Mouse (Mus musculus) lung, postnatal 0 days (tissue): Measurements from ENCODE around the gene Rbbp7. TPM values are rescaled to one million over a fixed set of nuclear protein-coding genes. Genes with fewer than 3 reads are reported as not detected.
A peak's percentile ranks its signal among the peaks of the same experiment; 100 is the strongest.

Experiments
- ATAC-seq: fragments of 200-750 bp; cut with Nextera tagmentation; 2 replicates; pipeline ENCODE4 v1.8.0; 2017; ENCODE audit warnings: moderate library complexity
- DNase-seq: peaks from one replicate; pipeline ENCODE4 v3.0.0-alpha.2; 2016; ENCODE audit warnings: low spot score
- H3K27ac ChIP-seq: fragments of 300-500 bp; sonication (generic); 2 replicates; pipeline ENCODE4 v1.5.1; 2014; ENCODE audit warnings: antibody characterized with exemption, mild to moderate bottlenecking, low read length, mixed read lengths
- H3K27me3 ChIP-seq: fragments of 300-500 bp; sonication (generic); replicated peaks from 2 replicates; pipeline ENCODE4 v1.6.1; 2014; ENCODE audit warnings: low read length, mixed read lengths; ENCODE audit not compliant: insufficient read depth
- H3K36me3 ChIP-seq: fragments of 300-500 bp; sonication (generic); 2 replicates; pipeline ENCODE4 v1.6.1; 2014; ENCODE audit warnings: low read length, mixed read lengths; ENCODE audit not compliant: insufficient read depth
- H3K4me1 ChIP-seq: fragments of 300-500 bp; sonication (generic); 2 replicates; pipeline ENCODE4 v1.6.1; 2014; ENCODE audit warnings: antibody characterized with exemption, low read depth, low read length, mixed read lengths; ENCODE audit not compliant: insufficient read depth
- H3K4me2 ChIP-seq: fragments of 300-500 bp; sonication (generic); replicated peaks from 2 replicates; pipeline ENCODE4 v1.6.1; 2014; ENCODE audit warnings: low read depth, mild to moderate bottlenecking, low read length, moderate library complexity, mixed read lengths
- H3K4me3 ChIP-seq: fragments of 300-500 bp; sonication (generic); 2 replicates; pipeline ENCODE4 v1.5.1; 2014; ENCODE audit warnings: low read depth, low read length
- H3K9ac ChIP-seq: fragments of 300-500 bp; sonication (generic); replicated peaks from 2 replicates; pipeline ENCODE4 v1.6.1; 2014; ENCODE audit warnings: low read depth, mild to moderate bottlenecking
- H3K9me3 ChIP-seq: fragments of 300-500 bp; sonication (generic); 2 replicates; pipeline ENCODE4 v1.6.1; 2016; ENCODE audit warnings: low read length, mixed read lengths
- CTCF ChIP-seq: IDR thresholded peaks from 2 replicates; pipeline ENCODE4 v1.5.1; 2016; ENCODE audit warnings: antibody characterized with exemption, mild to moderate bottlenecking
- EP300 ChIP-seq: IDR thresholded peaks from 2 replicates; pipeline ENCODE4 v1.6.1; 2016; ENCODE audit warnings: antibody characterized with exemption, mild to moderate bottlenecking, control low read depth
- WGBS: fragments of 180-500 bp; shearing (Covaris S2); extraction: QIAGEN DNeasy Blood & Tissue Kit; methylation state at CpG from one replicate; pipeline ENCODE4 v1.1.7; 2014; 5-methylcytosine and 5-hydroxymethylcytosine counted together
- polyA plus RNA-seq: library from polyadenylated mRNA; unstranded; fragments of >200 nt; fragmentation: Nextera tagmentation; extraction: Ambion mirVana; gene quantifications from 2 replicates; pipeline ENCODE4 v1.2.1, GENCODE M21; 2015

The Rbbp7 gene
- polyA plus RNA-seq, 1 experiment from 2014 or later, result 193 TPM

DNA sequence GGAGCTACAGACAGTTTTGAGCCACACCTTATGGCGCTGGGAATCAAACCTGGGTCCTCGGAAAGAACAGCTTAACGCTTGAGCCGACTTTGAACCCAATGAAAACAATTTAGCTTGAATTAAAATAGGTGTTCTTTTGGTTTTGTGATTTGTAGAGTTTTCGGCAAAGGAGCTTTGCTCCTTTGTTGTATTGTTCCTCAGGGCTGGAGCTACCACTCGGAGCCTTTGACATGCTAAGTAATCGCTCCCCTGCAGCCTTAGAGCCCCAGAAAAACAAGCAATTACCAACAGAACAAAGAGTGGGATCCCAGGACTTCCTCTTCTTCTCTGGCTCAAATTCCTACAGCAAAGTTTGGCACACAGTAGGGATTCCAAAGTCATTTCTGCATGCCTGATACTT, 4.1 kb upstream of the Rbbp7 start:
- H3K9ac ChIP-seq, result no peak overlapping the region
- H3K36me3 ChIP-seq, result no peaks in the 10 kb centered on the region
- DNase-seq, result no peak
- no peak overlapping the region for H3K4me2 ChIP-seq
- H3K4me1 ChIP-seq, result no peaks in the 10 kb centered on the region
- H3K27me3 ChIP-seq, result no peaks in the 10 kb centered on the region
- TF ChIP-seq CTCF (no peak), EP300 (no peak)
- no peak for ATAC-seq
- no peak overlapping the region for H3K4me3 ChIP-seq
- no peak overlapping the region for H3K27ac ChIP-seq
- H3K9me3 ChIP-seq, result no peaks in the 10 kb centered on the region
- 64% methylated on average over 7 of the region's 7 CpGs for WGBS

DNA sequence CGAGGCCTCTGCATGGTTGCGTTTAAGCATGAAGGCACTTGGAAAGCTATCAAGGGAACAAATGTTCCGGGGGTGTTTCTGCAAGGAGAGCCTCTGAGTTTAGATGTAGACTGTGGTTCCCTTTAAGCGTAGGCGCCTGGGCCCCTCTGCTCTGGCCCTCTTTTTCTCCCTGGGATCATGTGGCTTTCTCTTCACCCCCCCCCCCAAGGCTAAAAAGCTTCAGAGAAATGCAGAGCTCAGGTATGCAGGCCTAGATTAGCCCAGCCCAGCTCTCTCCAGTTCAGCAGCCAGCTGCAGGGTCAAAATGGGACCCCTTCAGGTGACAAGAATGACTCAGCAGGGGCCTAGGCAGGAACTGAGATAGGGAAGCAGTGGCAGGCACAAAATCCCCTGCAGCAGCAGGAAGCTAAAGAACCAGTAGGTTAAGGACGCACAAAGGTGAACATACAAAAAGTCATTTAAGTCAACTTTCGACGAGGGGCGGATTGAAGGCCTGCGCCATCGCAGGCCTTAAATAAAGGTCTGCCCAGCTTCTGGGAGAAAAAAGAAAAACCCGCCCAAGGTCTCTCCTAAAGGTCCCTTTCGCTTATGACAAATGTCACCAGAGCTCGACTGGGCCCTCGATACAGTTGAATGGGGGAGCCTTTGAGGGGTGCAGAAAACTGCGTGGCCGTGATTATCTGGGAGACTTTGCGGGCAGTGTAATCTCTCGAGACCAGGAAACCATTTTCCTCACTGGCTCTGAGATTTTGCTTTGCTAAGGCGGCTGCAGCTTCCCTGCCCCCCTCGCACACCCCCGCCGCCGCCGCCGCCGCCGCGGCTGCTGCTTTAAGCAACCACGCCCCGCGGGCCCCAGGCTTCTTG, 719 bp upstream of the Rbbp7 start:
- peak; percentile 50 for DNase-seq
- Histone ChIP-seq H3K27me3 (no peaks in the 10 kb centered on the region), H3K4me1 (no peaks in the 10 kb centered on the region), H3K4me2 (peak overlapping the region; percentile 48), H3K4me3 (peak overlapping the region; percentile 32), H3K9me3 (no peaks in the 10 kb centered on the region), H3K9ac (0 out of 2 replicates have a peak overlapping the region, but pooled peaks have one; percentile 19), H3K36me3 (no peaks in the 10 kb centered on the region), H3K27ac (peak overlapping the region; percentile 88)
- no peak for TF ChIP-seq CTCF
- no peak for TF ChIP-seq EP300
- 17% methylated on average over 19 of the region's 32 CpGs for WGBS
- ATAC-seq, result no peak

DNA sequence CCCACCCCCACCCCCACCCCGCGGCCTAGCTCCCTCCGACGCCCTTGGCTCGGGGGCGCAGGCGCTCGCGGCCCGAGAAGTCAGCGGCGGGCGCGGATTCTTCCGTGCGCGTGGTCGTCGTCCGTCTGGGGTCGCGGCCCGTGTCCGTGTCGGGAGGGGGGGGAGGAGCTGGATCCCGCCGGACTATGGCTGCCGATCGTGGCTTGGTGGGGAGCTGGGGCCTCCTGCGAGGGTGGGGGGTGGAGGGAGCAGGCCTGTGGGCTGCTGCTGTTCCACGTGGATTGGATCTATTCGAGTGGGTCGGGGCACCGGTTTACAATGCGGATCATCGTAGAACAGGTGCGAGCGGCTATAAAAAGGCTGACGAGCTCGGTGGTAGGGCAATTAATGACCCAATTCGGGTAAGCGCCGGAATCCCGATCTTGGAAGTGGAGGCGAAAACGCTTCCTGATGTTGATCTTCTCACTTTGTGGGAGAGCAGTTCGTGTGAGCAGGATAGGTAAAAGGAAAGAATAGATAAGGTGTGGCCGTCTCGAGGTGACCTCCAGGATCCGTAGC, 835 bp downstream of the Rbbp7 start:
- Histone ChIP-seq H3K4me3 (peak overlapping the region; percentile 61), H3K4me2 (peak overlapping the region; percentile 64), H3K9me3 (no peaks in the 10 kb centered on the region), H3K9ac (peak overlapping the region; percentile 55), H3K36me3 (no peaks in the 10 kb centered on the region), H3K27me3 (no peaks in the 10 kb centered on the region), H3K27ac (peak overlapping the region; percentile 93), H3K4me1 (no peaks in the 10 kb centered on the region)
- WGBS, result 17% methylated on average over 24 of the region's 50 CpGs
- TF ChIP-seq CTCF, result no peak
- TF ChIP-seq EP300, result no peak
- DNase-seq, result peak; percentile 19
- ATAC-seq, result no peak

DNA sequence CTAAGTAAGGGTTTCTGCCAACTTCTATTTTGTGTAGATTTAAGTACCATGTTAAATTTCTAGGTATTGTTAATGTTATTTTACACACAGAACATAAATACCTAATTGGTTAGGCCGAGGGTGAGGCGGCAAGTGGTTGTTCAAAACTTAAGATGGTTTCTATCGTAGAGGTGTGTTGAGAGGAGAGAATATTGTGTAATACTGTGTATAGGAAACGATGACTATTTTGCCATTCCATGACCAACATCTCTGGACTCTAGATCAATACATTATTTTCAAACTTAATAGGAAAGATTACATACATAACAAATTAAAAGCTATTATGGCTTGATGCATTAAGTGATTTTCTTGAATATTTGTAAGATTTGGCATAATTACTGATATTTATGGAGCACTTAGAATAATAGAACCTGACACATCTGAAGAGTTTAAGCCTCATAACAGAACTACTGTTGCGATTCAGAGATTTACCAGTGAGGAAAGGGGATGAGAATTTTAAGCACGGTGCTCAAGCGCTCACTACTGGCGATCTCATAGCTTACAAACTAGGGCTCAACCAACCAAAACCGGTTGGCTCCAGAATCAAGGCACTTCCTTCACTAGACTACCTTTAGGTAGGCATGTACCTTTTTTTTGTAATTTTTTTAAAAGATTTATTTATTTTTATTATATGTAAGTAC, 1.7 kb downstream of the Rbbp7 start:
- TF ChIP-seq EP300 (no peak), CTCF (no peak)

DNA sequence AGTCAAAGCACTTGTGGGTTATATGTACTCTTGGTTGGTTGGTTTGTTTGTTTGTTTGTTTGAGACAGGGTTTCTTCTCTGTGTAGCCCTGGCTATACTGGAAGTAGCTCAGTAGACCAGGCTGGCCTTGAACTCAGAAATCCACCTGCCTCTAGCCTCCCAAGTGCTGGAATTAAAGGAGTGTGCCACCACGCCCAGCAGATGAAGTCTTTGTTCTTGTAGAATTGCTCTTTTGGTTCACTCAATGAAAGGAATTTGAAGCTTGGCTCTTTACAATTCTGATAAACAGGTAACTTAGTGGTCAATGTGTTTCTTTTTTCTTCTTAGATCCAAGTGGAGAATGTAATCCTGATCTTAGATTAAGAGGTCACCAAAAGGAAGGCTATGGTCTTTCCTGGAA, 10.5 kb downstream of the Rbbp7 start:
- H3K4me3 ChIP-seq, result no peak overlapping the region
- no peak for DNase-seq
- no peaks in the 10 kb centered on the region for H3K4me1 ChIP-seq
- TF ChIP-seq CTCF (no peak), EP300 (no peak)
- no peaks in the 10 kb centered on the region; the same call in none of the 2 replicates for H3K36me3 ChIP-seq
- H3K9me3 ChIP-seq, result no peaks in the 10 kb centered on the region
- no peaks in the 10 kb centered on the region for H3K27me3 ChIP-seq
- H3K9ac ChIP-seq, result no peak overlapping the region
- 79% methylated on average over 1 of the region's 1 CpGs for WGBS
- ATAC-seq, result no peak
- no peak overlapping the region for H3K27ac ChIP-seq
- H3K4me2 ChIP-seq, result no peak overlapping the region

More for the DNA sequence above, 1.7 kb downstream of the Rbbp7 start:
- Histone ChIP-seq H3K4me2 (peak overlapping the region; percentile 64), H3K9ac (no peak overlapping the region), H3K36me3 (no peaks in the 10 kb centered on the region; the same call in 1 of the 2 replicates), H3K27me3 (no peaks in the 10 kb centered on the region), H3K27ac (no peak overlapping the region), H3K4me3 (peak overlapping the region; percentile 61; the same call in 1 of the 2 replicates), H3K9me3 (no peaks in the 10 kb centered on the region), H3K4me1 (no peaks in the 10 kb centered on the region)
- 24% methylated on average over 9 of the region's 9 CpGs for WGBS
- peak; percentile 35 for DNase-seq
- no peak for ATAC-seq

DNA sequence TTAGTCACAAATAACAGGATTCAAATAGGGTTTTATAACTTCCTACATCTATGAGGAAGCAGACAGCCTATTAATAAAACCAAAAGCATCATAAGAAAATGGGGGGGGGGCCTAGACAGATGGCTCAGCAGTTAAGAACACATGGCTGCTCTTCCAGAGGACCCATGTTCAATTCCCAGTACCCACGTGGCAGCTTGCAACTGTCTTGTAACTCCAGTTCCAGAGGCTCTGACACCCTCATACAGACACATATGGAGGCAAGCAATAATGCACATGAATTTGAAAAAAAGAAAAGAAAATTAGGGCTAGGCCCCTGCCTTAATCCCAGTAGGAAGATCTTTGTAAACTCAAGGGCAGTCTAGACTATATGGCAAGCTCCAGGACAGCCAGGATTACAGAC, 28.2 kb downstream of the Rbbp7 start:
- Histone ChIP-seq H3K27ac (no peak overlapping the region), H3K9ac (no peak overlapping the region), H3K27me3 (no peaks in the 10 kb centered on the region), H3K36me3 (no peaks in the 10 kb centered on the region), H3K4me2 (no peak overlapping the region), H3K4me3 (no peak overlapping the region), H3K4me1 (no peaks in the 10 kb centered on the region), H3K9me3 (no peaks in the 10 kb centered on the region)
- 54% methylated on average over 1 of the region's 1 CpGs for WGBS
- DNase-seq (no peak), ATAC-seq (no peak)
- TF ChIP-seq EP300 (no peak), CTCF (no peak)
